Mouse (Mus musculus) ES-Bruce4 (cell line): ENCODE data around the gene Pde4d.

Experiments
- CTCF ChIP-seq: IDR thresholded peaks from one replicate; pipeline ENCODE4 v1.8.1; 2011; ENCODE audit warnings: low read depth, low read length
- EP300 ChIP-seq: IDR thresholded peaks from 2 replicates; pipeline ENCODE4 v1.6.1; 2011; ENCODE audit warnings: low read depth, low read length; ENCODE audit not compliant: insufficient read depth
- POLR2A ChIP-seq: IDR thresholded peaks from one replicate; pipeline ENCODE4 v1.8.1; 2011; ENCODE audit warnings: low read length; ENCODE audit not compliant: insufficient read depth

DNA sequence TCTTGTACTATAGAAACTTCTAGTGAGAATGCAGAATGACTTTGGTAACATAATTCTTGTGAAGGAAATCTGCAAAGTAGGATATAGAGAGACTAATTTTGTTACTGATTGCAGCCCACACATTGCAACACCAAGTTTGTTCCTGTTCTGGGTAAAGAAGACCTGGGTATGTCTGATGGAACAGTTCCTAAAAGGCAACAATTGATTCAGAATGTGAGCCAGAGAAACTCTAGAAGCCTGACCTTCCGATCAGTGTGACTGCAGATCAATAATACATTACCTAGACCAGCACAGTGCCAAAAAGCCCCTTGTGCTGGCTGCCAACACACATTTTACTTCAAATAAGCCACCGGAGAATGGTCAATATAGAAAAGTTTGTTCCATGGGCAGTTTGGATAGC is 930.4 kb downstream of the Pde4d start:
- TF ChIP-seq POLR2A = no peak
- TF ChIP-seq CTCF = no peak
- no peak for TF ChIP-seq EP300
